Mouse (Mus musculus): ENCODE results near the gene Colgalt1.

- TF ChIP-seq CTCF (IDR thresholded peaks at IDR 0.05; ENCODE audit: borderline replicate concordance, extremely low read depth, insufficient read depth, insufficient read length) (no peak), POLR2A (IDR thresholded peaks at IDR 0.05; ENCODE audit: borderline replicate concordance, extremely low read depth, insufficient read depth, insufficient read length, poor library complexity, severe bottlenecking) (no peak)
Observed at GRCm38 (mm10) chr8:71626753-71627152, 16.0 kb downstream of the Colgalt1 start.

All from brain, embryonic 14.5 days (tissue).